Mouse (Mus musculus) embryo, embryonic 10.5 days (tissue): ENCODE measurements around the gene Fkbpl.

Experiments used
- DNase-seq: peaks from one replicate; pipeline ENCODE4 v3.0.0-alpha.2; 2015; ENCODE audit warnings: low spot score

The Fkbpl gene

GRCm38 (mm10) chr17:34692906-34693305, 48.3 kb downstream of the Fkbpl start:
- DNase-seq, result no peak
